Mouse (Mus musculus) erythroblast, embryonic 14.5 days (primary cell): ENCODE measurements around the gene Rora. TPM values are rescaled to one million over a fixed set of nuclear protein-coding genes. Genes with fewer than 3 reads are reported as not detected.

Experiments
- H3K27me3 ChIP-seq: 2 replicates; pipeline ENCODE4 v1.6.1; 2012; ENCODE audit warnings: inconsistent platforms; ENCODE audit not compliant: control insufficient read depth
- H3K36me3 ChIP-seq: 2 replicates; pipeline ENCODE4 v1.6.1; 2012; ENCODE audit warnings: mild to moderate bottlenecking, inconsistent platforms; ENCODE audit not compliant: control insufficient read depth
- H3K4me1 ChIP-seq: 2 replicates; pipeline ENCODE4 v1.6.1; 2012; ENCODE audit warnings: inconsistent platforms; ENCODE audit not compliant: control insufficient read depth
- H3K4me3 ChIP-seq: replicated peaks from 2 replicates; pipeline ENCODE3; 2012; ENCODE audit warnings: moderate library complexity, mild to moderate bottlenecking, inconsistent platforms
- H3K9me3 ChIP-seq: 2 replicates; pipeline ENCODE4 v1.6.1; 2012; ENCODE audit warnings: low read length, inconsistent platforms, mixed read lengths; ENCODE audit not compliant: control insufficient read depth
- GATA1 ChIP-seq: IDR thresholded peaks from 2 replicates; pipeline ENCODE4 v1.6.1; 2012; ENCODE audit warnings: low read length, inconsistent platforms, mixed read lengths
- TAL1 ChIP-seq: IDR thresholded peaks from 3 replicates; pipeline ENCODE4 v1.6.1; 2012; ENCODE audit warnings: low read length, inconsistent platforms, mixed read lengths
- polyA plus RNA-seq: library from polyadenylated mRNA; stranded (reverse); fragments of >175 nt; gene quantifications from 2 replicates; pipeline ENCODE4 v1.2.3, GENCODE M21; 2012

The Rora gene
- polyA plus RNA-seq, 1 experiment, result under 0.01 TPM

DNA sequence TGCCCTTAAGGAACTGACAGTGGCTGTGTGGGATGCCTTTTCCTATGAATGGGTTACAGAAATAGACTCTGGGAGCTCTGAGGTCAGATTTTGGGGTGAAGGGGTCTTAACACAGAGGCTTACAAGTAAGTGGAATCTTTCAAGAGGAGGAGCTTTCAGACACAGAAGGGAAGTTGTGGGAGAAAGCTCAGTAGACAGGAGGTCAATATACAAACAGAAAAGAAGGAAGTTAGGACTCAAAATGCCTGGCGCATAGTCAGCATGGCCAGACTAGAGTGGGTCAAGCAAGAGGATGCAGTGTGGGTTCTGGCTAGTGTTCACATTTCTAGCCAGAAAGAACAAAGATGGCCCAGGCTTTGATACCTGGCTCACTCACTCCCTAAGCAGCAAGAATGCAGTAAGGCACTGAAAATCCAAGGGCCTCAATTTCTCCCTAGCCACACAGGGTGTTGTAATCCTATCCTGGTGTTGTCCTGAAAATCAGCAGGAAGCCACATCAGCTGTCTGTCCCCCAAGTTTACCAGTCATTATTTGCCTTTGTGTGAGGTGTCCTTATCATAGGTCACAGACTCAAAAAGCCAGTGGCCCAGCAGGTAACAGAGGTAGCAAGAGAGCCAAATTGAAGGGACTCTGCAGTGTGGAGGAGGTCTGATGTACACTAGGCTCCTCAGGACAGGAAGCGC lies 456.2 kb downstream of the Rora start:
- Histone ChIP-seq H3K27me3 (no peaks in the 10 kb centered on the region), H3K4me3 (no peak overlapping the region), H3K9me3 (no peaks in the 10 kb centered on the region), H3K36me3 (no peaks in the 10 kb centered on the region), H3K4me1 (no peaks in the 10 kb centered on the region)
- TF ChIP-seq TAL1 (no peak), GATA1 (no peak)

DNA sequence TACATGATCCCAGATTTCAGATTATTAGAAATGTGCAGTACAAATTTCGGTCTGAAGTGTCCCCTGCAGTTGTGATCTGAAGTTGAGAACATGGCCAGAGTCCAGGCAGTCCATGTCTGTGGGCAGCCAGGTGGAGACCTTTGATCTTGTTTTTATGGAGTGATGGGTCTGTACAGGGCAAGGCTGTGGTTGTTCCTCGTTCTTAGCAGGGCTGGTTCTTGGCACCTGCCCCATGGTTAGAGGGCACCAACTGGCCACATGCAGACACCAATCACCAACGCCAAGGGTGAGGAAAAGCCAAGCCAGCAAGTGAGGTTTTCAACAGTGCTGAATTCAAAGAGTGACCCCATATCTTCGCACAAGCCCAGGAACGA lies 456.7 kb downstream of the Rora start:
- no peak overlapping the region for H3K4me3 ChIP-seq
- no peaks in the 10 kb centered on the region for H3K4me1 ChIP-seq
- no peaks in the 10 kb centered on the region for H3K9me3 ChIP-seq
- no peaks in the 10 kb centered on the region for H3K36me3 ChIP-seq
- H3K27me3 ChIP-seq, result no peaks in the 10 kb centered on the region
- TF ChIP-seq GATA1 (no peak), TAL1 (no peak)

DNA sequence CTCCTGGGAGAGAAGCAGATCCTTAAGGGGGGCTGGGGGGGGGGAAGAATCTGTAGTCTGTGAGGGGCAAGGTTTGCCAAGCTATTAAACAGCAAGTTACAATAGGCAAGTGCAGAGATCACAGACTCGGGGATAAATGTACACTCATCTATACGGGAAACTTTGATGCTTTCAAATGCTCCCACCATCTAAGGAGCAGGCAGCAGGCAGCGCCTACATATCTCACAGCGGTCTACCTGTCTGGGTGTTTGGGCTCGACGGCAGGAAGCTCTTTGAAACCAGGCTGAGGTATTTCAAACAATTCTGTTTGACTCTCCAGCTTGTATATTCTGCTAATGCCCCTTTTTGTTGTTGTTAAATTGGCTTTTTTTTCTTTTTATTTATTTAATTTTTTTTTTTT lies 457.1 kb downstream of the Rora start:
- TF ChIP-seq GATA1 (no peak), TAL1 (no peak)
- H3K4me3 ChIP-seq, result no peak overlapping the region
- H3K36me3 ChIP-seq, result no peaks in the 10 kb centered on the region

DNA sequence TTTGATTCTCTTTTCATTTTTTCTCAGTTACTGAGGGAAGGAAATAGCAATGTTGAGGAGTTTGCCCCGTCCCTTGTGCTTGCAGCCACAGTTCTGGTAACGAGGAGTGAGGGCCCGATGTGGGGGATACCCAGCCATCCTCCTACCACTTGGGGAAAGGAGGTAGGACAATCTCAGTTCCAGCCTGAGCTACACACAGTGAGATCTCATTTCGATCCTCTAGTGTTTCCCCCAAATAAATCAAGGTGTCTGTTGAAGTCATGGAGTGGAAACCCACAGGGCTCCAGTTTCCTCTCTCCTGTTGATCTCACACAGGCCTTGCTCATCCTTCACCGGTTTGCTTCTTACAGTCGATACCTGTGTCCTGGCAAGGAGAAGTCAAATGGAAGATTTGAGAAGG lies 458.0 kb downstream of the Rora start:
- TF ChIP-seq GATA1, result no peak
- TF ChIP-seq TAL1, result no peak
- Histone ChIP-seq H3K4me3 (no peak overlapping the region), H3K36me3 (no peaks in the 10 kb centered on the region), H3K9me3 (no peaks in the 10 kb centered on the region), H3K27me3 (no peaks in the 10 kb centered on the region), H3K4me1 (no peaks in the 10 kb centered on the region)

More for the DNA sequence above, 457.1 kb downstream of the Rora start:
- no peaks in the 10 kb centered on the region for H3K4me1 ChIP-seq
- H3K27me3 ChIP-seq, result no peaks in the 10 kb centered on the region
- H3K9me3 ChIP-seq, result no peaks in the 10 kb centered on the region

DNA sequence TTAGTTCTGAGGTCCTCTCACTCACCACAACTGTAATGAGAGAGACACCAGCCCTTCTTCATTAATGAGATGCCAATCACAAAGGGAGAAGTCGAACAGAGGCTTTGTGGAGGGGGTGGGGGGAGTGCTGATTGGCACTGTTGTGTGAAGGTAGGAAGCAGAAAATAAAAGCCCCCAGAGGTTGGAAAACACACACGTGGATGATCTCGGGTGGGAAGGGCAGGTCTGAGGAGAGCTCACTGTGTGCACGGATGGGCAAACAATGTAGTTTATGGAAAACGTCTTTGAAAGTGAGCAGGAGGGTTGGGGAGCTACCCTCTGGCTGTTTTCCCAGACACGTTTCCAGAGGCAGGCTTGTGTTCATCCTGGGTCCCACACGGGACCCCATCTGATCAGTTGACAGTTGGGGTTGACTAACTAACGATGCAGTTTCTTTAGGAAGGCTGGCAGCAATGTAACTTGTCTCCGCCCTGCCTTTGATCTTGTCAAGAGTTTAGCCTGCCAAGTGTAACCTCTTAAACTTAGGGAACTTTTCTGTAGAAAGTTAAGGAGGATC lies 460.9 kb downstream of the Rora start:
- H3K27me3 ChIP-seq, result no peaks in the 10 kb centered on the region
- no peaks in the 10 kb centered on the region for H3K36me3 ChIP-seq
- H3K4me3 ChIP-seq, result no peak overlapping the region
- no peaks in the 10 kb centered on the region for H3K9me3 ChIP-seq
- TF ChIP-seq GATA1 (no peak), TAL1 (no peak)
- no peaks in the 10 kb centered on the region for H3K4me1 ChIP-seq

DNA sequence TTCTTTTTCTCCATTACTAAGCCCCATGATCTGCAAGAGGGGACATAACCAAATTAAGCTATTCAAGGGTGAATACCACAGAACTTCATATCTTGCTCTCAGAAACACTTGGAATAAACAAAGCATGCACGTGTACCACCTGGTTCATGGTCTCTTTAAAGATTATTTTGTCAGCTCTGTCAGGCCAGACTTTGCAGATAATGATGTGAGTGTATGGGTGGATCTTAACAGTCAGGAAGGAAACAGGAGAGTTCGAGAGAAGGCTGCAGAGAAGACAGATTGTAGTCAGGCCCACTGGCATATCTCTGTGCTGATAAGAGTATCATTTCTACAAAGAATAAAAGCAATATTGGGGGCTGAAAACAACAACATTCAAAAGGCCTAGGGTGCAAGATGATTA lies 463.2 kb downstream of the Rora start:
- H3K36me3 ChIP-seq, result no peaks in the 10 kb centered on the region
- H3K9me3 ChIP-seq, result no peaks in the 10 kb centered on the region
- H3K27me3 ChIP-seq, result no peaks in the 10 kb centered on the region
- TF ChIP-seq TAL1, result no peak
- TF ChIP-seq GATA1, result no peak
- H3K4me1 ChIP-seq, result no peaks in the 10 kb centered on the region
- no peak overlapping the region for H3K4me3 ChIP-seq

DNA sequence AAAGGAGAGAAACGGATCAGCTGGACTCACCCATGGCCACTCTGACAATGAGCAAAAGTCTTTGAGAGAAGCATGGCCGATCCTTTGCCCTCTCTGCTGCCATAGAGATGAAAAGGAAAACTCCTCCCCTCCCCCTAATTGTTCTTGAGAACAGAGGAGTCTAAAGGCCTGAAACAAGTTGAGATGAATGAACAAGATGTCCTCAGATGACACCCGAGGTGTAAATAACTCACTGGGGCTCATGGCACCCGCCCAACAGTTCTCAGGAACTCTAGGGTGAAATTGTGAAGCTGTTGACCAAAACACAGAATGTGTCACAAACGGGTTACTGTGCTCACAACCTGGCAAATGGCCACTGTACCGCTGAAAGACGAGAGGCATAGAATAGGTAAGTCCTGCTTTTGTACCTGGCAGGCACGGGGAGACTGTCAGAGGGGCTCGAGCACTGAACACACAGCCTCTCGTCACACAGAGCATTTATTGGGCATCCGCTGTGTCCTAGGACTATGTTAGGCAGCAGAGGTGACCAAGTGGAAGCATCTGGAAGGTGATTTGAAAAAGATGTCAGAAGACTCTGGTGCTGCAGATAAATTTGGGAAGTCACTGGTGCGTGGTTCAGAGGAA lies 467.6 kb downstream of the Rora start:
- Histone ChIP-seq H3K4me1 (no peaks in the 10 kb centered on the region), H3K27me3 (peaks cover 6% of the 10 kb centered on the region; the same call in 1 of the 2 replicates), H3K4me3 (no peak overlapping the region), H3K36me3 (no peaks in the 10 kb centered on the region), H3K9me3 (no peaks in the 10 kb centered on the region)
- TF ChIP-seq TAL1 (no peak), GATA1 (no peak)

DNA sequence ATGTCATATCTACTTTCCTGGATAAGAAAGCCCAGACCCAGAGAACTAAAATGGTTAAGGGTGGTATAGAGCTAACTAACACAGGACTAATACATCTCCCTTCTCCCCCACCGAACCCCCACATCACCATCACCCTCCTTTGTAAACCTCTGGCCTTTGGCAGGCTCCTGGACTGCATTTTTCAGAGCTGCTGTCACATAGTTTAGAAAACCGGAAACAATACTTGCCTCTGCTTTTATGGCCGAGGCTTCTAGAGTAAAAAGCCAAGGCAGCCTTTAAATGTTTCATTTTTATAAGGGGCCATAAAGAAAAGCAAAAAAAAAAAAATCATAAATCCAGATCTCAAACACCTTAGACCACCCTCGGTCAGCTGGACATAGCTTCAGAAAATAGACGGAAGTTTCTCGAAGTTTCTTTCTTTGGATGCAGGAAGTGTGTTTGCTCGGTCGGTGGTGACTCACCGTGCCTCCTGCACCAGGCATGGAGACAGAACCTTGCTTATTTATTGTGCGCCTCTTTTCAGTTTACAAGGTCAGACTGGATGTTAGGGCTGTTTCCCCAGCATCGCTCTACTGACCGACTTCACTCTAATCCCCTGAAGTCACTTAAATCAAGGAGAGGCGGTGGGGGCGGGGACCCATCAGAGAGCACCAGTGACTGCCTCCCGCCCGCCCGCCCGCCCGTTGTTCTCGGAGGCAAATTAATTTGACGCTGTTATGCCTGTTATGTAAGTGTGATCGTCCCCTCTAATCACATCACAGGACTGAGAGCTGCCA lies 471.6 kb downstream of the Rora start:
- TF ChIP-seq GATA1 (no peak), TAL1 (no peak)
- H3K4me3 ChIP-seq, result no peak overlapping the region
- no peaks in the 10 kb centered on the region for H3K9me3 ChIP-seq
- no peaks in the 10 kb centered on the region for H3K36me3 ChIP-seq
- H3K4me1 ChIP-seq, result no peaks in the 10 kb centered on the region
- peaks cover 6% of the 10 kb centered on the region; the same call in 1 of the 2 replicates for H3K27me3 ChIP-seq

DNA sequence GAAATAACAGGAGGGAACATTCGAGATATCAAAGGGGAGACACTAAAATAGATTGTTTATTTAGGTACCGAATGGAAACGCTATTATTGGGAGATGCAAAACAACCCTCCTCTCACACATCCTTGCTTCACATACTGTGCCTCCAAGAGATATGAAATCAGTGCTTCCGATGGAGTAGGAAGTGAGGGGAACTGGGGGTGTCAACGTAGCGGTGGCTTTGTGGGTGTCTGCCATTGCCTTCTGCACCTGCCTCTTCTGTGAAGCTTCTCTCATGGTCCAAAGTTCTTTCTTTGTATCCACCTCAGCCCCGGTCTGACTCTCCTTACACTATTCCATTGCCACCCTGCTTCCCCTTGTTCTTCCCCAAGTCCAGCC lies 472.2 kb downstream of the Rora start:
- Histone ChIP-seq H3K9me3 (no peaks in the 10 kb centered on the region), H3K27me3 (peaks cover 6% of the 10 kb centered on the region; the same call in 1 of the 2 replicates), H3K4me1 (no peaks in the 10 kb centered on the region), H3K36me3 (no peaks in the 10 kb centered on the region), H3K4me3 (no peak overlapping the region)
- TF ChIP-seq GATA1, result no peak
- no peak for TF ChIP-seq TAL1
